Mouse (Mus musculus) right cerebral cortex, adult 2 months (tissue): ENCODE results near the gene Lrrc25.
"Not testable (repeated sequence)": the region's sequence is repeated elsewhere in the genome, so short reads cannot be mapped to it uniquely, and the experiment has no call there.

Source experiments
- DNase-seq, 2 experiments: peaks; one replicate each; pipeline ENCODE4 v3.0.0; 2021 to 2022; ENCODE audit warnings: low spot score in 2 of 2

Lrrc25 gene

GRCm38 (mm10) chr8:70615894-70616293 lies at the start of gene Lrrc25:
Gene Lrrc25 (plus strand): TSS chr8:70616155.
- no peak for DNase-seq

GRCm38 (mm10) chr8:70570360-70570759 lies 45.6 kb upstream of the Lrrc25 start:
- DNase-seq = no peak

- DNase-seq = no peak
These were observed 45.0 kb upstream of the Lrrc25 start for GRCm38 (mm10) chr8:70570990-70571389.

GRCm38 (mm10) chr8:70574302-70574701 lies 41.7 kb upstream of the Lrrc25 start:
- no peak for DNase-seq

- no peak for DNase-seq
These were observed 41.0 kb upstream of the Lrrc25 start for GRCm38 (mm10) chr8:70574915-70575314.

GRCm38 (mm10) chr8:70577207-70577606 lies 38.7 kb upstream of the Lrrc25 start:
- no peak for DNase-seq

GRCm38 (mm10) chr8:70583476-70584387 lies 32.2 kb upstream of the Lrrc25 start:
- DNase-seq = no peak

- DNase-seq = no peak
These were observed 31.2 kb upstream of the Lrrc25 start for GRCm38 (mm10) chr8:70584606-70585257.

- peak; percentile 44 to 75 for DNase-seq
These were observed 30.7 kb upstream of the Lrrc25 start for GRCm38 (mm10) chr8:70585258-70585652.

GRCm38 (mm10) chr8:70587955-70588354 lies 28.0 kb upstream of the Lrrc25 start:
- DNase-seq = not testable (repeated sequence)

- DNase-seq = peak in 1 of 2 experiments; percentile 48
These were observed 24.4 kb upstream of the Lrrc25 start for GRCm38 (mm10) chr8:70591569-70591968.

GRCm38 (mm10) chr8:70593173-70593572 lies 22.8 kb upstream of the Lrrc25 start:
- DNase-seq = no peak

GRCm38 (mm10) chr8:70593961-70594609 lies 21.9 kb upstream of the Lrrc25 start, which contains the start of gene Isyna1:
Gene Isyna1 (plus strand): TSS chr8:70594373.
- peak; percentile 70 to 76 for DNase-seq

- DNase-seq = no peak
These were observed 21.1 kb upstream of the Lrrc25 start for GRCm38 (mm10) chr8:70594621-70595564.

- no peak for DNase-seq
These were observed 20.1 kb upstream of the Lrrc25 start for GRCm38 (mm10) chr8:70595811-70596210.

- DNase-seq = no peak
These were observed 19.7 kb upstream of the Lrrc25 start for GRCm38 (mm10) chr8:70596216-70596615.

GRCm38 (mm10) chr8:70596775-70597416 lies 19.1 kb upstream of the Lrrc25 start:
- no peak for DNase-seq

- DNase-seq = no peak
These were observed 18.3 kb upstream of the Lrrc25 start for GRCm38 (mm10) chr8:70597417-70598272.

GRCm38 (mm10) chr8:70598283-70598682 lies 17.7 kb upstream of the Lrrc25 start:
- peak; percentile 84 to 89 for DNase-seq

GRCm38 (mm10) chr8:70598722-70599121 lies 17.2 kb upstream of the Lrrc25 start:
- peak in 1 of 2 experiments; percentile 36 for DNase-seq
